Mouse (Mus musculus): ENCODE data around the gene Tlx2.

DNA sequence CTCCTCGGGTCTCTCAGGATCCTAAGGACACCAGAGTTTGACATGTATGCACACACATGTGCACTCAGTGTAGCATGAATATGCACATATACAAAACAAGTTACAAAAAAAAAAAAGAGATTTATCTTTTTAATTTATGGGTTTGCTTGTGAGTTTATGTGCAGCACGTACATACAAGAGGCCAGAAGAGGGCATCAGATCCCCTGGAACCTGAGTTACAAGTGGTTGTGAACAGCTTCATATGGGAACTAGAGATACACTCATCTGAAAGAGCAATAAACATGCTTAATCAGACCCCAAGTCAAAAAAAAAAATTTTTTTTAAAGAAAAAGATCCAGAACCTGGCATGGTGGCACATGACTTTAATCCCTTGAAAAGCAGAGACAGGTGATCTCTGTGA is 4.9 kb upstream of the Tlx2 start:
- TF ChIP-seq TCF12 (IDR thresholded peaks at IDR 0.05; ENCODE audit: insufficient read depth, poor library complexity, severe bottlenecking) (no peak), POLR2A (IDR thresholded peaks at IDR 0.05; ENCODE audit: insufficient read length, low read depth) (no peak)
